Mouse (Mus musculus): ENCODE results near the gene Fate1. TPM values are rescaled to one million over a fixed set of nuclear protein-coding genes. Genes with fewer than 3 reads are reported as not detected.
A peak's percentile ranks its signal among the peaks of the same experiment; 100 is the strongest.

The Fate1 gene
- polyA plus RNA-seq (2015; fragmentation: Nextera tagmentation; extraction: Ambion mirVana) = not detected in 2 replicates

- 45% methylated on average over 2 of the region's 2 CpGs for WGBS
- Histone ChIP-seq H3K4me1 (replicated peaks; ENCODE audit: control insufficient read depth, insufficient read depth) (no peaks in the 10 kb centered on the region), H3K36me3 (ENCODE audit: control insufficient read depth, insufficient read depth, low read length) (no peaks in the 10 kb centered on the region), H3K9me3 (ENCODE audit: control insufficient read depth, low read length) (no peaks in the 10 kb centered on the region), H3K9ac (ENCODE audit: low read length) (no peak within 1 kb of the TSS), H3K27me3 (ENCODE audit: control insufficient read depth, insufficient read depth, low read length) (no peaks in the 10 kb centered on the region), H3K4me2 (replicated peaks; ENCODE audit: low read depth) (no peak within 1 kb of the TSS), H3K4me3 (ENCODE audit: low read depth, low read length) (no peak within 1 kb of the TSS), H3K27ac (replicated peaks) (no peak within 1 kb of the TSS)
- no peak for TF ChIP-seq EP300 (optimal IDR thresholded peaks at IDR 0.05)
- no peak for TF ChIP-seq CTCF (IDR thresholded peaks at IDR 0.05; ENCODE audit: low read depth)
- DNase-seq (ENCODE audit: low spot score) (no peak), ATAC-seq (ENCODE audit: low FRiP score, low TSS enrichment) (no peak)
These were observed at the start of gene Fate1 for GRCm38 (mm10) chrX:71972686-71973085. Gene Fate1, plus strand, starts transcription at chrX:71972986.

GRCm38 (mm10) chrX:71946631-71947030 is 26.2 kb upstream of the Fate1 start:
- H3K4me2 ChIP-seq (replicated peaks; ENCODE audit: low read depth) = no peak overlapping the region
- no peaks in the 10 kb centered on the region for H3K9me3 ChIP-seq (ENCODE audit: control insufficient read depth, low read length)
- TF ChIP-seq CTCF (IDR thresholded peaks at IDR 0.05; ENCODE audit: low read depth) (peak; percentile 72), EP300 (optimal IDR thresholded peaks at IDR 0.05) (no peak)
- H3K36me3 ChIP-seq (ENCODE audit: control insufficient read depth, insufficient read depth, low read length) = no peaks in the 10 kb centered on the region
- ATAC-seq (ENCODE audit: low FRiP score, low TSS enrichment) (no peak), DNase-seq (ENCODE audit: low spot score) (peak; percentile 37)
- no peaks in the 10 kb centered on the region for H3K4me1 ChIP-seq (replicated peaks; ENCODE audit: control insufficient read depth, insufficient read depth)
- no peaks in the 10 kb centered on the region for H3K27me3 ChIP-seq (ENCODE audit: control insufficient read depth, insufficient read depth, low read length)
- H3K9ac ChIP-seq (ENCODE audit: low read length) = no peak overlapping the region
- H3K4me3 ChIP-seq (ENCODE audit: low read depth, low read length) = no peak overlapping the region
- H3K27ac ChIP-seq (replicated peaks) = no peak overlapping the region
- WGBS = 27% methylated on average over 3 of the region's 3 CpGs

- no peak for ATAC-seq (ENCODE audit: low FRiP score, low TSS enrichment)
- H3K36me3 ChIP-seq (ENCODE audit: control insufficient read depth, insufficient read depth, low read length) = no peaks in the 10 kb centered on the region
- TF ChIP-seq EP300 (optimal IDR thresholded peaks at IDR 0.05) = no peak
- TF ChIP-seq CTCF (IDR thresholded peaks at IDR 0.05; ENCODE audit: low read depth) = no peak
- DNase-seq (ENCODE audit: low spot score) = no peak
- no peaks in the 10 kb centered on the region for H3K4me1 ChIP-seq (replicated peaks; ENCODE audit: control insufficient read depth, insufficient read depth)
- no peaks in the 10 kb centered on the region for H3K27me3 ChIP-seq (ENCODE audit: control insufficient read depth, insufficient read depth, low read length)
- H3K9me3 ChIP-seq (ENCODE audit: control insufficient read depth, low read length) = no peaks in the 10 kb centered on the region
- no peak overlapping the region for H3K4me3 ChIP-seq (ENCODE audit: low read depth, low read length)
- H3K4me2 ChIP-seq (replicated peaks; ENCODE audit: low read depth) = no peak overlapping the region
- H3K9ac ChIP-seq (ENCODE audit: low read length) = no peak overlapping the region
- H3K27ac ChIP-seq (replicated peaks) = no peak overlapping the region
These were observed 14.4 kb upstream of the Fate1 start for GRCm38 (mm10) chrX:71958366-71958765.

GRCm38 (mm10) chrX:71962073-71963051 is 10.4 kb upstream of the Fate1 start, which contains the start of gene Prrg3:
Gene Prrg3, plus strand, starts transcription at chrX:71962624.
- H3K4me2 ChIP-seq (replicated peaks; ENCODE audit: low read depth) = peak within 1 kb of the TSS; percentile 63
- peak; percentile 88 for ATAC-seq (ENCODE audit: low FRiP score, low TSS enrichment)
- peak within 1 kb of the TSS; percentile 56; the same call in 1 of the 2 replicates for H3K27ac ChIP-seq (replicated peaks)
- DNase-seq (ENCODE audit: low spot score) = peak; percentile 44
- H3K9me3 ChIP-seq (ENCODE audit: control insufficient read depth, low read length) = no peaks in the 10 kb centered on the region
- H3K27me3 ChIP-seq (ENCODE audit: control insufficient read depth, insufficient read depth, low read length) = no peaks in the 10 kb centered on the region
- no peaks in the 10 kb centered on the region for H3K36me3 ChIP-seq (ENCODE audit: control insufficient read depth, insufficient read depth, low read length)
- WGBS = 18% methylated on average over 38 of the region's 72 CpGs
- peak within 1 kb of the TSS; percentile 69 for H3K9ac ChIP-seq (ENCODE audit: low read length)
- TF ChIP-seq EP300 (optimal IDR thresholded peaks at IDR 0.05) (no peak), CTCF (IDR thresholded peaks at IDR 0.05; ENCODE audit: low read depth) (no peak)
- H3K4me3 ChIP-seq (ENCODE audit: low read depth, low read length) = peak within 1 kb of the TSS; percentile 45
- H3K4me1 ChIP-seq (replicated peaks; ENCODE audit: control insufficient read depth, insufficient read depth) = no peaks in the 10 kb centered on the region

- H3K27me3 ChIP-seq (ENCODE audit: control insufficient read depth, insufficient read depth, low read length) = no peaks in the 10 kb centered on the region
- H3K36me3 ChIP-seq (ENCODE audit: control insufficient read depth, insufficient read depth, low read length) = no peaks in the 10 kb centered on the region
- peak overlapping the region; percentile 45 for H3K4me3 ChIP-seq (ENCODE audit: low read depth, low read length)
- peak overlapping the region; percentile 69 for H3K9ac ChIP-seq (ENCODE audit: low read length)
- no peaks in the 10 kb centered on the region for H3K4me1 ChIP-seq (replicated peaks; ENCODE audit: control insufficient read depth, insufficient read depth)
- H3K9me3 ChIP-seq (ENCODE audit: control insufficient read depth, low read length) = no peaks in the 10 kb centered on the region
- WGBS = 32% methylated on average over 9 of the region's 9 CpGs
- H3K4me2 ChIP-seq (replicated peaks; ENCODE audit: low read depth) = peak overlapping the region; percentile 63
- no peak for DNase-seq (ENCODE audit: low spot score)
- no peak for TF ChIP-seq EP300 (optimal IDR thresholded peaks at IDR 0.05)
- no peak for TF ChIP-seq CTCF (IDR thresholded peaks at IDR 0.05; ENCODE audit: low read depth)
- ATAC-seq (ENCODE audit: low FRiP score, low TSS enrichment) = no peak
- no peak overlapping the region for H3K27ac ChIP-seq (replicated peaks)
These were observed 9.4 kb upstream of the Fate1 start for GRCm38 (mm10) chrX:71963275-71963912.

Data from stomach, postnatal 0 days (tissue).